Mouse (Mus musculus) bone marrow macrophage, adult 2 months (primary cell): ENCODE measurements around the gene Slc39a3.

ENCODE experiments used
- CTCF ChIP-seq: IDR thresholded peaks from 2 replicates; pipeline ENCODE4 v1.5.1; 2012; ENCODE audit warnings: low read depth, mild to moderate bottlenecking, low read length, moderate library complexity
- POLR2A ChIP-seq: IDR thresholded peaks from 2 replicates; pipeline ENCODE4 v1.6.1; 2012; ENCODE audit warnings: mild to moderate bottlenecking, low read depth, low read length, borderline replicate concordance

DNA sequence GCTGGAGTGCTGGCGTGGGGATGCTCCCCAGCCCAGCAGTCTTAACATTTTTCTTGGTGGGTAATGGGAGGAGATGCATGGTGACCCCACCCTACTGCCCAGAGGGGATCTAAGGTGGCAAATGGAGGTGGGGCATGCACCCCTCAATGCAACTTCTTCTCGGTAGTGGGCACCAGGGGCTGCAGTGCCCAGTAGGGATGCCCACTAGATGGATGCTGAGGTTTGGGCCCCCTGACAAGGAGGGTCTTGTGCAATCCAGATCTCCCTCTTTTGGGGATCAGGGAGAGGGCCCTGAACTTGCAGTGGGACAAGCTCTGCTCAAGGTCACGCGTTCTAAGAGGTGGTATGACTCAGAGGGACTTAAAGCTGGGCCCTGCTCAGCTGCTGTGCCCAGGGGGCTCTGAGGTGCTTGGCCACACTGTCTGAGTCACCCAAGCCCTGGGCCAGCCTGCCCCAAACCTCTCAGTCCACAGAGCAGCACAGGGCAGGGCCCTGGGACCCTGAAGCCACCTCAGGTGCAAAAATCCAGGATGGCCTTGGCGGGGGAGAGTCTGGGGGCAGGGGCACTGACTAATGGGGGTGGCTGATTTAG is 12.8 kb downstream of the Slc39a3 start:
- TF ChIP-seq POLR2A, result no peak
- no peak for TF ChIP-seq CTCF
